Mouse (Mus musculus) frontal cortex, postnatal 14 days (tissue): Measurements from ENCODE around the gene Tsc1.

Experiments
- DNase-seq, 2 experiments: peaks; one replicate each; pipeline ENCODE4 v3.0.0; 2022; ENCODE audit warnings: low spot score in 2 of 2

Tsc1 gene

DNA sequence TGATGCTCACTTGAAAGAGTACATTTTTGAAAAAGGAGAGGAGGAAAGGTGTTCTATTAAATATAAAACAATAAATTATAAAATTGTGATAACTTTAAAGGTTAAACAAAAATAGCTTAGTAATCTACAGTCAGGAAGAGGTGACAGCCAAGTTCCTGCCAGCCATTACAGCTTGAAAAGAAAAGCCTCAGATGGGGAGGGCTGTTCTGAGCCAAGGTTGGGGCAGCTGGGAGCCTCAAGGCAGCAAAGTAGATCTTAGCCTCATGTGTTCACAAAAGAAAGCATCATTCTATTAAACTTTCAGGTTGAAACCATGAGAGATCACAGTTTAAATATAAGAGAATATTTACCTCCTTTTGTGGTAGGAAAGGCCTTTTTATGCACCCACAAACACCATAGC is 89.6 kb downstream of the Tsc1 start:
- no peak for DNase-seq

DNA sequence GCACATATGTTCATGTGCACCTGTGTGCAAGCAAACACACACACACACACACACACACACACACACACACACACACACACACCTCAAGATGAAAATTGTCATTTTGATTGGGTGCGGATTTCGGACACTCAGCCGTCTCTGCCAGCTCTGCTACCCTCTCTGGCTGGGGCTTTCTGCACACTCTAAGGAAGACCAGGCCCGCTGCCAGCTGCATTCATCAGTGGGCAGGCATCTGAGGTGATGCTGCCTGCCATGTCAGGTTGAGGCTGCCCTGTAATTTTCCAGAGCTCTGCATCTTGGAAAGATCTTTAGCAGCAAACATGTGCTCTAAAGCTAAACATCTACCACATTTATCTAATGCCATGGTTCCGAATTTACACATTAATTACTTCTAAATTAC is 96.1 kb downstream of the Tsc1 start:
- no peak for DNase-seq

DNA sequence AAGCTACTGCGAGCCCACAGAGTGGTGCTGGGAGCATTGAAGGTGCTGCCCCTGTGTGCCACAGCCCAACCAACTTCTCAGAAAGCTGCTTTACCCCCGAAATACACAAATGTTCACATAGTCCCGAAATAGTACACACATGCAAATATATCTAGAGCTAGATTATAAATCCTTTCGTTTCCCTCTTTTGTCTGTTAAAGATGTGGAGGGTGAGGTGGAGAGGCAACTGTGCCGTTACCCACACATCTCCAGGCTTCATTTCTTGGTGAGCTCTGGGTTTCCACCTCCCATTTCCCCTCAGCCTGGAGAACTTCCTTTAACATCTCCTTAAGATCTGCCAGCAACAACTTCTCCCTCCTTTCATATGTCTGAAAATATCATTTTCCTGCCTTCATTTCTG is 99.1 kb downstream of the Tsc1 start:
- no peak for DNase-seq
